Mouse (Mus musculus): Measurements from ENCODE around the gene Agxt. TPM values are rescaled to one million over a fixed set of nuclear protein-coding genes. Genes with fewer than 3 reads are reported as not detected.

The Agxt gene
- polyA plus RNA-seq, 1 experiment: not detected

DNA sequence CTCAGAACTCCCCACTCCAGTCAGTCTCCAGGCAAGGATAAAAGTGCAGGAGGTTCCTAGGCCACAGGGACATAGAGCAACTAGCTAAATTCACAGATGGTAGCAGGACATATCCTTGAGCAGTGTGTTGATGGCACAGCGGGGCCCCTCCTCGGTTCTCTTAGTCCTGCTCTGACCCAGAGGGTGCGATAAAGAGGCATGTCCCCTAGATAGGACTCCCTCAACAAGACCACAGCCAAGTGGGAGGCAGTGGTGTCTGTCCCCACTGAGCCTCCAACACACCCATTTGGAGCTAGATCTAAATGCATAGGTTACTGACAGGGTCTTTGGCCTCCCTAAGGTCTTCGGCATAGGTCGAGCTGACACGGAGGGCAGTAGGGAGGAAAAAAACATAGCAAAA is 40.8 kb downstream of the Agxt start:
- no peaks in the 10 kb centered on the region for H3K27me3 ChIP-seq (ENCODE audit: control insufficient read depth, insufficient read depth, low read length, poor library complexity, severe bottlenecking)
- H3K27ac ChIP-seq (ENCODE audit: insufficient read depth, low read length): no peak overlapping the region
- no peak overlapping the region for H3K9ac ChIP-seq (ENCODE audit: low read depth, poor library complexity, severe bottlenecking)
- peaks cover 2% of the 10 kb centered on the region for H3K4me1 ChIP-seq (ENCODE audit: control insufficient read depth, insufficient read depth, low read length)
- H3K4me3 ChIP-seq (ENCODE audit: low read depth, low read length): no peak overlapping the region
- TF ChIP-seq EP300 (IDR thresholded peaks at IDR 0.05; ENCODE audit: insufficient read depth, low read depth, low read length): no peak
- no peak for TF ChIP-seq CTCF (IDR thresholded peaks at IDR 0.05; ENCODE audit: low read depth, low read length)
- no peak for TF ChIP-seq POLR2A (IDR thresholded peaks at IDR 0.05; ENCODE audit: insufficient read depth, low read length)
- H3K36me3 ChIP-seq (ENCODE audit: control insufficient read depth, insufficient read depth, low read length, poor library complexity, severe bottlenecking): no peaks in the 10 kb centered on the region
- H3K9me3 ChIP-seq (replicated peaks; ENCODE audit: control insufficient read depth, insufficient read depth, low read length, poor library complexity, severe bottlenecking): no peaks in the 10 kb centered on the region

DNA sequence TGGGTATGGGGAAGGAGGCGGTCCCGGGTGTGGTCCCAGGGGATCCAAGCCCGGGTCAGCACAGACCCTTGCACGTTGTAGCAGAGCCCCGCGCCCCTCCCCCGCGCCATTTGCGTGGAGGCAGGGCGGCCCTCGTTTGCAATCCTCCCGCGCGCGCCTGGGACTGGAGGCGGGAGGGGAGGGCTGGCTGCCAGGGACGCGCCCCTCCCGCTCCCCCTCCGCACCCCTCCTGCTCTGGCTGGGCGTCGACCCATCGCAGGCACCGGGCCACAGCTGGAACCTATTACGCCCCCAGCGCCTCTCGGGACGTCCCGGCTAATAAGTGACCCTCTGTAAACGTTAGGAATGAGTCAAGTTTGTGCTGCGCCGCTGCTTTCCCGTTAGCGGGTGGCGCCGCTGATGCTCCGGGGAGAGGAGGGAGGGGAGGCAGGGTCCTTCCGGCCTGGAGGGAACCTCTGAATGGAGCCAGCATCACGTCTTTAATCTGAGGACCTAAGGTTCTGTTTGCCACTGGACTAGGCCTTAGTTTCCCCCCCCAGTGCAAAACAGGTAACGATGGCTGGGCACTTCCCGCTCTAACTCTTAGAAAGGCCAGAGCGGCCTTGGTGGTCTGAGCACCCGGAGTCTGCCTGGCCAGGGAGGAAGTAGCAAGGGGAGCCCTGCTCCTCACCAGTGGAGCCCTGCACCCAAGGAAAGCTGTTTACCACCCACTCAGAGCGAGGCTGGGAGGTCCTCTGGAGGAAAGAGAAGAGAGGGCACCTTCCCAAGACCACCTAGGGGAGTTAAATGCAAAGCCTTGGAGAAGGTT is 41.7 kb downstream of the Agxt start:
- H3K27me3 ChIP-seq (ENCODE audit: control insufficient read depth, insufficient read depth, low read length, poor library complexity, severe bottlenecking): no peaks in the 10 kb centered on the region
- H3K4me1 ChIP-seq (ENCODE audit: control insufficient read depth, insufficient read depth, low read length): peaks cover 2% of the 10 kb centered on the region
- no peak for TF ChIP-seq EP300 (IDR thresholded peaks at IDR 0.05; ENCODE audit: insufficient read depth, low read depth, low read length)
- no peaks in the 10 kb centered on the region for H3K9me3 ChIP-seq (replicated peaks; ENCODE audit: control insufficient read depth, insufficient read depth, low read length, poor library complexity, severe bottlenecking)
- H3K36me3 ChIP-seq (ENCODE audit: control insufficient read depth, insufficient read depth, low read length, poor library complexity, severe bottlenecking): no peaks in the 10 kb centered on the region
- peak overlapping the region; percentile 29 for H3K4me3 ChIP-seq (ENCODE audit: low read depth, low read length)
- H3K9ac ChIP-seq (ENCODE audit: low read depth, poor library complexity, severe bottlenecking): 0 out of 2 replicates have a peak overlapping the region, but pooled peaks have one; percentile 10
- no peak overlapping the region for H3K27ac ChIP-seq (ENCODE audit: insufficient read depth, low read length)

DNA sequence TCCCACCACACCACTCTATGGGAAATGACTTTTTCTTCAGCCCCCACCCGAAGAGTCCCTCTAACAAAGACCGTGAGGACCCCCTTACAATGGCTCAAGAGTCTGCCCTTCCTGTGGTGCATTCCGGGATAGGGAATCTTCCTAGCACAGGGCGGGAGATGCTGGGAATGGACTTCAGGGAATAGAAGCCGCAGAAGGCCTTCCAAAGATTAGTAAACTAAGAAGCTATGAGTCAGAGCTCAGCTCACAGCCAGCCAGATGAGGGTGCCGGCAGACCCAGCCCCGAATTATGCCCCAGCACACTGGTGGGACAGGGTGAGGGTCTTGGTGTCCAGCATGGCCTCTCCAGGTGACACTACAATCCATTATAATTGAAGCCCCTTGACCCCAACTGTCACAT is 47.2 kb downstream of the Agxt start:
- no peaks in the 10 kb centered on the region for H3K4me1 ChIP-seq (ENCODE audit: control insufficient read depth, insufficient read depth, low read length)
- no peak overlapping the region for H3K4me3 ChIP-seq (ENCODE audit: low read depth, low read length)
- H3K9me3 ChIP-seq (replicated peaks; ENCODE audit: control insufficient read depth, insufficient read depth, low read length, poor library complexity, severe bottlenecking): no peaks in the 10 kb centered on the region
- no peak for TF ChIP-seq EP300 (IDR thresholded peaks at IDR 0.05; ENCODE audit: insufficient read depth, low read depth, low read length)
- no peak for TF ChIP-seq CTCF (IDR thresholded peaks at IDR 0.05; ENCODE audit: low read depth, low read length)
- TF ChIP-seq POLR2A (IDR thresholded peaks at IDR 0.05; ENCODE audit: insufficient read depth, low read length): no peak
- no peaks in the 10 kb centered on the region for H3K27me3 ChIP-seq (ENCODE audit: control insufficient read depth, insufficient read depth, low read length, poor library complexity, severe bottlenecking)
- no peak overlapping the region for H3K27ac ChIP-seq (ENCODE audit: insufficient read depth, low read length)
- no peak overlapping the region for H3K9ac ChIP-seq (ENCODE audit: low read depth, poor library complexity, severe bottlenecking)
- no peaks in the 10 kb centered on the region for H3K36me3 ChIP-seq (ENCODE audit: control insufficient read depth, insufficient read depth, low read length, poor library complexity, severe bottlenecking)

DNA sequence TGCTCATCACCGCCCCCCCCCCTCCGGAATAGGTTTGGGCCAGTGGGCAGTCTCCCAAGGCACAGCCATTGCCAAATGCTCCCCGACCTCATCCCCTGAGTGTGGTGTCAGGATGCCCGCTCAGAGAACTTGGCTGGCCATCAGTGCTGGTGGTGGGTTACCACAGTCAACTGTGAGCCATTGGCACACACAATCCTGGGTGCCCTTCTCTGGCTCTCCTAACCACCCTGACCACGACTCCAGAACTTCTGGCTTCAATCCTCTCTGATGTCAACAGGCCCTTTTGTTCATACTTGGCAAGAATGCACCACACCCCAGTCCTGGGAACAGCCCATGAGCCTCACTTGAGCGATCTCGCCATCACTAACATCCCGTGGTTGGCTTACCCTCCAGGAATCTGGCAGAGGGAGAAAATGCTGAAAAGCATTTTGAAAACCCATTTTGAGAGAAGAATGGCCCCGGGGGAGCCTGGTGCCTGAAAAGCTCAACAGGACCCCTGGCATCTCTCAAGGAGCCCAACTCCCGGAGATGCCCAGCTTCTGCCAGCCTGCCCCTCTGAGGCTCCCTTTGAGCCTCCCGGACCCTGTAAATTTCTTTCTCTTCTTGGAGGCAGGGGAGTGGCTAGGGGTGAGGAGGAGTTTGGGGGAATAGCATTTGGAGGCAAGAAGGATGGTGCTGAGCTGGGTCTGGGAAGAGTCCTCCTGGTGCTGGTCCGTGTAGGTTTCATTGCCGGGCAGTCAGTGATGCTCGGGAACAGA is 49.2 kb downstream of the Agxt start:
- no peaks in the 10 kb centered on the region for H3K4me1 ChIP-seq (ENCODE audit: control insufficient read depth, insufficient read depth, low read length)
- no peaks in the 10 kb centered on the region for H3K9me3 ChIP-seq (replicated peaks; ENCODE audit: control insufficient read depth, insufficient read depth, low read length, poor library complexity, severe bottlenecking)
- no peak overlapping the region for H3K27ac ChIP-seq (ENCODE audit: insufficient read depth, low read length)
- no peak for TF ChIP-seq CTCF (IDR thresholded peaks at IDR 0.05; ENCODE audit: low read depth, low read length)
- TF ChIP-seq POLR2A (IDR thresholded peaks at IDR 0.05; ENCODE audit: insufficient read depth, low read length): no peak
- no peak for TF ChIP-seq EP300 (IDR thresholded peaks at IDR 0.05; ENCODE audit: insufficient read depth, low read depth, low read length)
- H3K36me3 ChIP-seq (ENCODE audit: control insufficient read depth, insufficient read depth, low read length, poor library complexity, severe bottlenecking): no peaks in the 10 kb centered on the region
- no peaks in the 10 kb centered on the region for H3K27me3 ChIP-seq (ENCODE audit: control insufficient read depth, insufficient read depth, low read length, poor library complexity, severe bottlenecking)
- no peak overlapping the region for H3K9ac ChIP-seq (ENCODE audit: low read depth, poor library complexity, severe bottlenecking)
- H3K4me3 ChIP-seq (ENCODE audit: low read depth, low read length): no peak overlapping the region

DNA sequence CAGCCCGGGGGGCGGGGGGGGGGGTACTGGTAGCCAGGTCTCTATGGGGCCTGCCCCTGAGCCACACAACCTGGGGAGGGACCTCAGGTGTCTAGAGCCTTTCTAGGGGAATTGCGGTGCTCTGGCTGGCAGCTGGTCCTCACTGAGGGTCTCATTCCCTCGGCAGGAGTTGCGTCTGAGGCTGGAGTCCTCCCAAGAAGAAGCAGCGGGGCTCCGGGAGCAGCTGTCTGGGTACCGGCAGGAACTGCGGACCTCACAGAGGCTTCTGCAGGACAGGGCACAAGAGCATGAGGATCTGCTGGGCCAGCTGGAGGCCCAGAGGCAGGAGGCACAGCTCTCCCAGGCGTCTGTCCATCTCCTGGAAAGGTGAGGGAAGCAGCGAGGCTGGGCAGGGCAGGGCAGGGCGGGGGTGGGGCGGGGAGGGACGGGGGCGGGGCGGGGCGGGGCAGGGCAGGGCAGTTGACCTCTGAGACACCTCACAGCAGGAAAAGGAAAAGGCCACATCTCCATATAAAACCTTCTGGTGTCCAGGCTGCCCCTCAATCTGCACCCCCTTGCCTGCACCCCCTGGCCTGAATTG is 55.8 kb downstream of the Agxt start:
- Histone ChIP-seq H3K9ac (ENCODE audit: low read depth, poor library complexity, severe bottlenecking) (peak overlapping the region; percentile 25; the same call in 1 of the 2 replicates), H3K36me3 (ENCODE audit: control insufficient read depth, insufficient read depth, low read length, poor library complexity, severe bottlenecking) (no peaks in the 10 kb centered on the region), H3K27me3 (ENCODE audit: control insufficient read depth, insufficient read depth, low read length, poor library complexity, severe bottlenecking) (no peaks in the 10 kb centered on the region), H3K4me1 (ENCODE audit: control insufficient read depth, insufficient read depth, low read length) (peaks cover 3% of the 10 kb centered on the region), H3K27ac (ENCODE audit: insufficient read depth, low read length) (no peak overlapping the region), H3K4me3 (ENCODE audit: low read depth, low read length) (peak overlapping the region; percentile 40; the same call in 1 of the 2 replicates), H3K9me3 (replicated peaks; ENCODE audit: control insufficient read depth, insufficient read depth, low read length, poor library complexity, severe bottlenecking) (peaks cover 11% of the 10 kb centered on the region)
- TF ChIP-seq CTCF (IDR thresholded peaks at IDR 0.05; ENCODE audit: low read depth, low read length) (no peak), EP300 (IDR thresholded peaks at IDR 0.05; ENCODE audit: insufficient read depth, low read depth, low read length) (no peak), POLR2A (IDR thresholded peaks at IDR 0.05; ENCODE audit: insufficient read depth, low read length) (no peak)

All from ES-Bruce4 (cell line).